Mouse (Mus musculus) MEL (cell line): ENCODE data around the gene Gm42715. TPM values are rescaled to one million over a fixed set of nuclear protein-coding genes. Genes with fewer than 3 reads are reported as not detected.
A peak's percentile ranks its signal among the peaks of the same experiment; 100 is the strongest.

Experiments
- DNase-seq: peaks from one replicate; pipeline ENCODE4 v3.0.0; 2011; ENCODE audit warnings: low read depth, low spot score
- H3K27ac ChIP-seq: 2 replicates; pipeline ENCODE4 v1.5.1; 2012; ENCODE audit warnings: low read depth, mild to moderate bottlenecking, control low read depth, low read length, moderate library complexity; ENCODE audit not compliant: control insufficient read depth
- H3K27me3 ChIP-seq, 2 experiments: fragments of 150-350 bp in 1 of 2; sonication (generic) in 1 of 2; 2 replicates each; pipeline ENCODE4 v1.6.1; 2012; ENCODE audit warnings: low read length in 2 of 2, mild to moderate bottlenecking in 2 of 2, improper control_type of control experiment in 1 of 2, moderate library complexity in 1 of 2; ENCODE audit not compliant: insufficient read depth in 2 of 2, control insufficient read depth in 1 of 2
- H3K36me3 ChIP-seq, 2 experiments: 2 replicates each; pipeline ENCODE4 v1.6.1; 2012 to 2014; ENCODE audit warnings: low read length in 2 of 2, improper control_type of control experiment in 1 of 2, inconsistent platforms in 1 of 2, mild to moderate bottlenecking in 1 of 2; ENCODE audit not compliant: insufficient read depth in 2 of 2, control insufficient read depth in 1 of 2
- H3K4me1 ChIP-seq, 2 experiments: fragments of 150-350 bp in 1 of 2; sonication (generic) in 1 of 2; 2 replicates each; pipeline ENCODE4 v1.6.1; 2012; ENCODE audit warnings: low read length in 2 of 2, improper control_type of control experiment in 1 of 2, mild to moderate bottlenecking in 1 of 2; ENCODE audit not compliant: insufficient read depth in 2 of 2, control insufficient read depth in 1 of 2
- H3K4me3 ChIP-seq, 2 experiments: fragments of 150-350 bp in 1 of 2; sonication (generic) in 1 of 2; 2 replicates each; pipeline ENCODE4 v1.5.1; 2012; ENCODE audit warnings: low read depth in 2 of 2, low read length in 2 of 2, mild to moderate bottlenecking in 2 of 2, moderate library complexity in 2 of 2, control low read depth in 1 of 2, improper control_type of control experiment in 1 of 2; ENCODE audit not compliant: control insufficient read depth in 1 of 2, insufficient read depth in 1 of 2
- H3K79me2 ChIP-seq: 2 replicates; pipeline ENCODE4 v1.6.1; 2012; ENCODE audit warnings: mild to moderate bottlenecking, low read length, moderate library complexity; ENCODE audit not compliant: control insufficient read depth, poor library complexity, insufficient read depth
- H3K9ac ChIP-seq: 2 replicates; pipeline ENCODE4 v1.6.1; 2012; ENCODE audit warnings: low read depth, mild to moderate bottlenecking, control low read depth, low read length, moderate library complexity; ENCODE audit not compliant: control insufficient read depth, poor library complexity, severe bottlenecking
- H3K9me3 ChIP-seq: fragments of 150-350 bp; sonication (generic); replicated peaks from 2 replicates; pipeline ENCODE4 v1.6.1; 2012; ENCODE audit warnings: mild to moderate bottlenecking, low read length, improper control_type of control experiment, moderate library complexity; ENCODE audit not compliant: insufficient read depth
- BHLHE40 ChIP-seq: IDR thresholded peaks from 2 replicates; pipeline ENCODE4 v1.6.1; 2012; ENCODE audit warnings: low read depth, mild to moderate bottlenecking, inconsistent platforms, low read length, improper control_type of control experiment, borderline replicate concordance
- CHD1 ChIP-seq: IDR thresholded peaks from 2 replicates; pipeline ENCODE4 v1.6.1; 2012; ENCODE audit warnings: low read depth, mild to moderate bottlenecking, inconsistent platforms, low read length, improper control_type of control experiment
- CHD2 ChIP-seq: IDR thresholded peaks from 2 replicates; pipeline ENCODE4 v1.6.1; 2011; ENCODE audit warnings: low read length, improper control_type of control experiment
- CTCF ChIP-seq, 3 experiments: IDR thresholded peaks in 2 of 3; conservative IDR thresholded peaks in 1 of 3; 2 replicates each; pipeline ENCODE4 v1.5.1; 2011 to 2012; ENCODE audit warnings: low read length in 3 of 3, low read depth in 2 of 3, mild to moderate bottlenecking in 2 of 3, improper control_type of control experiment in 1 of 3, inconsistent platforms in 1 of 3, mixed read lengths in 1 of 3, moderate library complexity in 1 of 3; ENCODE audit not compliant: control insufficient read depth in 1 of 3, insufficient read depth in 1 of 3, poor library complexity in 1 of 3, severe bottlenecking in 1 of 3
- E2F4 ChIP-seq: IDR thresholded peaks from 2 replicates; pipeline ENCODE4 v1.6.1; 2011; ENCODE audit warnings: low read depth, low read length, improper control_type of control experiment, borderline replicate concordance
- ELF1 ChIP-seq: IDR thresholded peaks from 2 replicates; pipeline ENCODE4 v1.6.1; 2014; ENCODE audit warnings: low read depth, mild to moderate bottlenecking, inconsistent platforms, low read length, improper control_type of control experiment, moderate library complexity
- EP300 ChIP-seq, 2 experiments: IDR thresholded peaks; 2 replicates each; pipeline ENCODE4 v1.6.1; 2011; ENCODE audit warnings: improper control_type of control experiment in 2 of 2, low read length in 2 of 2, low read depth in 1 of 2, mild to moderate bottlenecking in 1 of 2
- ETS1 ChIP-seq: IDR thresholded peaks from 2 replicates; pipeline ENCODE4 v1.6.1; 2012; ENCODE audit warnings: low read depth, mild to moderate bottlenecking, inconsistent platforms, low read length, improper control_type of control experiment, moderate library complexity
- GABPA ChIP-seq: IDR thresholded peaks from 2 replicates; pipeline ENCODE4 v1.6.1; 2012; ENCODE audit warnings: low read depth, mild to moderate bottlenecking, inconsistent platforms, low read length, improper control_type of control experiment, moderate library complexity
- GATA1 ChIP-seq: IDR thresholded peaks from 2 replicates; pipeline ENCODE4 v1.6.1; 2011; ENCODE audit warnings: low read depth, low read length, improper control_type of control experiment
- HCFC1 ChIP-seq: IDR thresholded peaks from 2 replicates; pipeline ENCODE4 v1.6.1; 2012; ENCODE audit warnings: low read depth, mild to moderate bottlenecking, inconsistent platforms, low read length, improper control_type of control experiment, moderate library complexity
- JUND ChIP-seq: IDR thresholded peaks from 2 replicates; pipeline ENCODE4 v1.6.1; 2011; ENCODE audit warnings: low read depth, mild to moderate bottlenecking, improper control_type of control experiment, low read length
- MAFK ChIP-seq: IDR thresholded peaks from 2 replicates; pipeline ENCODE4 v1.6.1; 2011; ENCODE audit warnings: low read depth, mild to moderate bottlenecking, low read length, improper control_type of control experiment, borderline replicate concordance
- MAX ChIP-seq: IDR thresholded peaks from 2 replicates; pipeline ENCODE4 v1.6.1; 2011; ENCODE audit warnings: low read length, improper control_type of control experiment
- MAZ ChIP-seq: IDR thresholded peaks from 2 replicates; pipeline ENCODE4 v1.6.1; 2012; ENCODE audit warnings: low read depth, mild to moderate bottlenecking, inconsistent platforms, low read length, improper control_type of control experiment
- MYC ChIP-seq: IDR thresholded peaks from 2 replicates; pipeline ENCODE4 v1.6.1; 2011; ENCODE audit warnings: low read depth, mild to moderate bottlenecking, low read length, improper control_type of control experiment, moderate library complexity
- NELFE ChIP-seq: IDR thresholded peaks from 2 replicates; pipeline ENCODE4 v1.6.1; 2011; ENCODE audit warnings: low read depth, low read length, improper control_type of control experiment
- NRF1 ChIP-seq: IDR thresholded peaks from 2 replicates; pipeline ENCODE4 v1.6.1; 2014; ENCODE audit warnings: low read depth, mild to moderate bottlenecking, inconsistent platforms, low read length, improper control_type of control experiment, moderate library complexity; ENCODE audit not compliant: poor library complexity, insufficient read depth, severe bottlenecking
- POLR2AphosphoS2 ChIP-seq: IDR thresholded peaks from 2 replicates; pipeline ENCODE4 v1.6.1; 2011; ENCODE audit warnings: low read length, improper control_type of control experiment
- POLR2AphosphoS5 ChIP-seq: IDR thresholded peaks from 2 replicates; pipeline ENCODE4 v1.6.1; 2012; ENCODE audit warnings: low read depth, borderline replicate concordance, mild to moderate bottlenecking, inconsistent platforms, low read length, moderate library complexity, mixed read lengths
- RCOR1 ChIP-seq: IDR thresholded peaks from 2 replicates; pipeline ENCODE4 v1.6.1; 2012; ENCODE audit warnings: low read depth, mild to moderate bottlenecking, inconsistent platforms, low read length, improper control_type of control experiment
- SIN3A ChIP-seq: IDR thresholded peaks from 2 replicates; pipeline ENCODE4 v1.6.1; 2012; ENCODE audit warnings: low read length, improper control_type of control experiment, inconsistent platforms
- SMC3 ChIP-seq: IDR thresholded peaks from 2 replicates; pipeline ENCODE4 v1.6.1; 2011; ENCODE audit warnings: low read depth, low read length, improper control_type of control experiment
- TAL1 ChIP-seq: IDR thresholded peaks from 2 replicates; pipeline ENCODE4 v1.6.1; 2012; ENCODE audit warnings: mild to moderate bottlenecking, inconsistent platforms, low read length, moderate library complexity, mixed read lengths
- TBP ChIP-seq: IDR thresholded peaks from 2 replicates; pipeline ENCODE4 v1.8.0; 2011; ENCODE audit warnings: low read depth, low read length, improper control_type of control experiment
- TCF12 ChIP-seq: IDR thresholded peaks from 2 replicates; pipeline ENCODE4 v1.6.1; 2014; ENCODE audit warnings: low read depth, mild to moderate bottlenecking, inconsistent platforms, low read length, improper control_type of control experiment, moderate library complexity
- USF1 ChIP-seq: IDR thresholded peaks from 2 replicates; pipeline ENCODE4 v1.6.1; 2014; ENCODE audit warnings: low read depth, mild to moderate bottlenecking, inconsistent platforms, low read length, improper control_type of control experiment, moderate library complexity
- ZC3H11A ChIP-seq: IDR thresholded peaks from 2 replicates; pipeline ENCODE4 v1.6.1; 2012; ENCODE audit warnings: low read depth, mild to moderate bottlenecking, inconsistent platforms, low read length, improper control_type of control experiment
- ZKSCAN1 ChIP-seq: IDR thresholded peaks from 2 replicates; pipeline ENCODE4 v1.6.1; 2012; ENCODE audit warnings: low read depth, mild to moderate bottlenecking, inconsistent platforms, low read length, improper control_type of control experiment, moderate library complexity
- ZMIZ1 ChIP-seq: IDR thresholded peaks from 2 replicates; pipeline ENCODE4 v1.6.1; 2012; ENCODE audit warnings: low read depth, mild to moderate bottlenecking, inconsistent platforms, low read length, improper control_type of control experiment, moderate library complexity
- ZNF384 ChIP-seq: IDR thresholded peaks from 2 replicates; pipeline ENCODE4 v1.6.1; 2012; ENCODE audit warnings: low read depth, mild to moderate bottlenecking, inconsistent platforms, low read length, improper control_type of control experiment
- polyA plus RNA-seq, 2 experiments: library from polyadenylated mRNA; stranded (reverse) in 1 of 2; unstranded in 1 of 2; fragments of >175 nt in 1 of 2; fragments of >200 nt in 1 of 2; gene quantifications; 2 replicates each; pipeline versions ENCODE4 v1.2.1 to v1.2.4; 2012; ENCODE audit warnings: low replicate concordance in 2 of 2, low read depth in 1 of 2; ENCODE audit not compliant: insufficient read length in 2 of 2, insufficient read depth in 1 of 2, missing spikeins in 1 of 2
- total RNA-seq: library from RNA; depleted of rRNA; stranded (reverse); fragments of 300-350 nt; gene quantifications from 2 replicates; pipeline ENCODE4 v1.2.3, GENCODE M21; 2012

Gene Gm42715
- total and polyA plus RNA-seq, 3 experiments = 9.0 to 25.4 TPM; not detected in 1

DNA sequence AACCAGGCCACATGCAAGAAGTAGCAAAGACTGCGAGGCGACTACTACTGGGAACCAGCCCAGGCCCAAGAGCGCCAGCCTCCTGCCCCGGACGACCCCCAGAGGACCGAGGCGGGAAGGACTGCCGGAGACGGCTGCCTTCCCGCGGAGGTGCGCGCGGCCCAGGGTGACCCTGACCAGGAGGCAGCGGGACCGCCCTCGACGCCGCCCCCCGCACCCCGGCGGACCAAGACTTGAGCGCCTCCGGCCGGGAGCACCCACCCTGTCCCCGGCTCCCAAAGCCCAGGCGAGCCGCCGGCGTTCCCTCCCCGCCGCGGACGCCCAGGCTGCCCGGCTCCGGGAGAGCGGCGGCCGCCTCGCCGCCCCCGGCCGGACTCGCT is 95.1 kb downstream of the Gm42715 start (continued):
- TF ChIP-seq NRF1 (0 out of 2 replicates have a peak, but pooled peaks have one; percentile 11), MYC (0 out of 2 replicates have a peak, but pooled peaks have one; percentile 46), GABPA (no peak), SMC3 (no peak), ELF1 (no peak), ZKSCAN1 (no peak), CHD1 (no peak), JUND (no peak), HCFC1 (no peak), TBP (no peak)

DNA sequence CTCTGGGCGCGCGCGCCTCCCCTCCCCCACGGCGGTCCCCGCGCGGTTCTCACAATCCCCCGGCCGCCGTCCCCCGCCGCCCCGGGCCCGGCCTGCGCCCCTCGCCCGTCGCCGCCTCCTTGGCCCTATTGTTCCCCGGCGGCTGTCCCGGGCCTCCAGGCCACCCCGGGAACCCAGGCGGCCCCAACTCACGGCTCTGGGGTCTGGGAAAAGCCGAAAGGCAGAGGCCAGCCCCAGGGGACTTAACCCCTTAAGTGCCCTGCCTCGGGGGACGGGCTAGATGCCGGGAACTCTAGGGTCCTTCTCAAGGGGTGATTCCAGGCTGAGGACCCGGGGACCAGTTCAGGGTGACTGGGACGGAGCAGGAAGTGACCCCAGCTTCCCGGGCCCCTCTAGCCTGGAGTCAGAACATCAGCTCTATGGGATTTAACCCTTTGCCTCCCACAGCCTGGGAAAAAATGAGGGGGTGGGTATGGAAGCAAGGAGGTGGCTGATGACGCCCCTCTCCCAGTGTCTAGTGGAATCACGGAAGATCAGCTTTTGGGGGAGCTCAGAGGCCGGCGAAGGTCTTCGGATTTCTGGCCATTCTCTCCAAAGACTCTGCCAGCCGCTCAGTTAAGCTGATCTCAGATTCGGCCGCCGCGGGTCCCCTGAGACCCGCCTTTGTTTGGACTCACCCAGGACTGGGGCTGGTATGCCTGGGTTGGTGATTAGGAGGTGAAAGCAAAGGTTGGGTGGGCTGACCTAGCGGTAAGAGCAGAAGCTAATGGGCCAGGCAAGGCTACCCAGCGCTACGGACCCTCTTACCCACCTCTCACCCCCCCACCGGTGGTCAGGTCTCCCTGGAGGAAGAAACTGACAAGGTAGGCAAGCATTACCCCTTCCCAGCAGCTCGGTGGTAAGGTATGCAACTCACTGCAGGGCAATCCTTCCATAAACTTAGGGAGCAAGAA is 95.8 kb downstream of the Gm42715 start, which contains the start of gene Zfp629:
Zfp629 (minus strand) TSS at position 907 of the 953 bp plus-strand sequence.
- Histone ChIP-seq H3K9ac (peak within 1 kb of the TSS; percentile 99), H3K36me3 (peaks cover 0 to 8% of the 10 kb centered on the region in 2 experiments; a peak in 2 of 4 replicates), H3K79me2 (peaks cover 23% of the 10 kb centered on the region), H3K27me3 (no peaks in the 10 kb centered on the region), H3K27ac (peak within 1 kb of the TSS; percentile 51; the same call in 1 of the 2 replicates), H3K4me3 (peak within 1 kb of the TSS; percentile 97 to 99), H3K9me3 (no peaks in the 10 kb centered on the region), H3K4me1 (peaks cover 0 to 16% of the 10 kb centered on the region in 2 experiments; a peak in 3 of 4 replicates)
- peak; percentile 84 for DNase-seq
- TF ChIP-seq RCOR1 (no peak), ZC3H11A (no peak), MAZ (peak; percentile 75), SMC3 (no peak), E2F4 (no peak), GATA1 (no peak), ETS1 (0 out of 2 replicates have a peak, but pooled peaks have one; percentile 7), CHD1 (no peak), JUND (no peak), ZNF384 (0 out of 2 replicates have a peak, but pooled peaks have one; percentile 11), USF1 (no peak), MAX (no peak), BHLHE40 (no peak), TBP (peak; percentile 86), TCF12 (peak; percentile 68; the same call in 1 of the 2 replicates), MAFK (no peak), SIN3A (peak; percentile 93), HCFC1 (peak; percentile 88), NELFE (peak; percentile 54; the same call in 1 of the 2 replicates), EP300 (IDR thresholded peaks at IDR 0.05; ENCODE audit: low read depth in 1 of 2, low read length in 2 of 2) (no peak), TAL1 (no peak), CHD2 (no peak), POLR2AphosphoS5 (no peak), POLR2AphosphoS2 (no peak), ZMIZ1 (no peak; the same call in 1 of the 2 replicates), CTCF (IDR thresholded peaks at IDR 0.05 in 2 of 3, conservative IDR thresholded peaks at IDR 0.05 in 1 of 3; ENCODE audit: control insufficient read depth in 1 of 3, insufficient read depth in 1 of 3, low read depth in 2 of 3, low read length in 3 of 3, poor library complexity in 1 of 3, severe bottlenecking in 1 of 3) (no peak), ELF1 (peak; percentile 84)
